In genomic region chr11:77501392-77501791, GRCm38 (mm10) we compare ENCODE assay signal across 8 mouse cellular contexts. TPM values are rescaled to one million over a fixed set of nuclear protein-coding genes. Genes with fewer than 3 reads are reported as not detected.
DNase-seq lines count a peak whose midpoint lies in the region; ATAC-seq and TF ChIP-seq lines count a peak whose summit lies in the region.
"Had no signal": no experiment of that assay in that cellular context is flagged by ENCODE, and none has a peak within 500 bp of the region (broad histone marks: within the 10 kb centered on the region; RNA-seq: fewer than 3 reads in every experiment).

No protein-coding gene starts in this region.

- H3K36me3 ChIP-seq in forebrain, embryonic 15.5 days, result peaks cover 64% of the 10 kb centered on the region
- peaks cover 48% of the 10 kb centered on the region for H3K36me3 ChIP-seq in hindbrain, postnatal 0 days (ENCODE audit: insufficient read depth, low read length)

- H3K27me3 ChIP-seq in forebrain, embryonic 15.5 days, result no peaks in the 10 kb centered on the region
- H3K27me3 ChIP-seq in hindbrain, postnatal 0 days (ENCODE audit: insufficient read depth, low read length), result no peaks in the 10 kb centered on the region

- peaks cover 31% of the 10 kb centered on the region for H3K4me1 ChIP-seq in forebrain, embryonic 15.5 days
- H3K4me1 ChIP-seq in hindbrain, postnatal 0 days (ENCODE audit: insufficient read depth, low read length), result peaks cover 16% of the 10 kb centered on the region; the same call in 1 of the 2 replicates

- peak; percentile 81 to 83 for DNase-seq in B cell, adult 2 months
- peak; percentile 66 to 74 for DNase-seq in CD8-positive naive resting alpha-beta T cell, adult 2 months (ENCODE audit: low read depth in 2 of 2, low spot score in 2 of 2)
- peak; percentile 77 for DNase-seq in c-Kit-positive CD71-positive TER-119-positive erythroid progenitor cells, embryonic 14.5 days (ENCODE audit: low spot score)
- DNase-seq in hindbrain, postnatal 0 days (ENCODE audit: low spot score), result peak; percentile 92
- DNase-seq in lung, adult 18-20 months, result peak; percentile 75 to 80
- DNase-seq in right cerebral cortex, adult 18-20 months, result peak; percentile 78

- no peak overlapping the region for H3K27ac ChIP-seq in forebrain, embryonic 15.5 days (replicated peaks)
- H3K27ac ChIP-seq in hindbrain, postnatal 0 days, result 0 out of 2 replicates have a peak overlapping the region, but pooled peaks have one; percentile 22

- no peak overlapping the region for H3K9ac ChIP-seq in forebrain, embryonic 15.5 days (replicated peaks)
- no peak overlapping the region for H3K9ac ChIP-seq in hindbrain, postnatal 0 days (replicated peaks; ENCODE audit: low read length)

- H3K4me3 ChIP-seq in forebrain, embryonic 15.5 days, result no peak overlapping the region
- H3K4me3 ChIP-seq in hindbrain, postnatal 0 days (ENCODE audit: low read length), result no peak overlapping the region

- TF ChIP-seq CTCF in hindbrain, postnatal 0 days (IDR thresholded peaks at IDR 0.05; ENCODE audit: low read depth), result peak; percentile 94

- no peaks in the 10 kb centered on the region for H3K9me3 ChIP-seq in forebrain, embryonic 15.5 days
- no peaks in the 10 kb centered on the region for H3K9me3 ChIP-seq in hindbrain, postnatal 0 days (ENCODE audit: low read length)

- 19% methylated on average over 5 of the region's 5 CpGs for WGBS in forebrain, embryonic 15.5 days
- 14% methylated on average over 5 of the region's 5 CpGs for WGBS in hindbrain, postnatal 0 days

- ATAC-seq in forebrain, embryonic 15.5 days (replicated peaks), result peak; percentile 38; the same call in 1 of the 2 replicates
- peak; percentile 43; the same call in 1 of the 2 replicates for ATAC-seq in hindbrain, postnatal 0 days

- H3K4me2 ChIP-seq in forebrain, embryonic 15.5 days (replicated peaks), result no peak overlapping the region
- no peak overlapping the region for H3K4me2 ChIP-seq in hindbrain, postnatal 0 days (ENCODE audit: low read depth, low read length)

RNA-seq across cellular contexts. Expression of gene Git1, which starts 8.0 kb away (rescaled TPM):
- 14.4 and 15.9 TPM in 2 replicates for polyA plus RNA-seq in forebrain, embryonic 15.5 days (2015; fragmentation: Nextera tagmentation; extraction: Ambion mirVana)
- total RNA-seq in hindbrain, postnatal 0 days (2014; rRNA removed), result 126 and 127 TPM in 2 replicates
- 13.8 and 15.0 TPM in 2 replicates for polyA plus RNA-seq in hindbrain, postnatal 0 days (2015; fragmentation: Nextera tagmentation; extraction: Ambion mirVana)

RNA-seq across cellular contexts. Expression of gene Ankrd13b, which starts 11.9 kb away (rescaled TPM):
- polyA plus RNA-seq in forebrain, embryonic 15.5 days (2015; fragmentation: Nextera tagmentation; extraction: Ambion mirVana), result 37.3 and 41.8 TPM in 2 replicates
- 71.6 and 77.1 TPM in 2 replicates for total RNA-seq in hindbrain, postnatal 0 days (2014; rRNA removed)
- polyA plus RNA-seq in hindbrain, postnatal 0 days (2015; fragmentation: Nextera tagmentation; extraction: Ambion mirVana), result 27.1 and 30.6 TPM in 2 replicates

RNA-seq across cellular contexts. Expression of gene Abhd15, which starts 13.5 kb away (rescaled TPM):
- 1.9 and 2.4 TPM in 2 replicates for polyA plus RNA-seq in forebrain, embryonic 15.5 days (2015; fragmentation: Nextera tagmentation; extraction: Ambion mirVana)
- total RNA-seq in hindbrain, postnatal 0 days (2014; rRNA removed), result 3.6 and 4.7 TPM in 2 replicates
- 2.1 TPM in 2 replicates for polyA plus RNA-seq in hindbrain, postnatal 0 days (2015; fragmentation: Nextera tagmentation; extraction: Ambion mirVana)

RNA-seq across cellular contexts. Expression of gene Trp53i13, which starts 14.4 kb away (rescaled TPM):
- 15.0 and 19.5 TPM in 2 replicates for polyA plus RNA-seq in forebrain, embryonic 15.5 days (2015; fragmentation: Nextera tagmentation; extraction: Ambion mirVana)
- 13.7 and 17.8 TPM in 2 replicates for total RNA-seq in hindbrain, postnatal 0 days (2014; rRNA removed)
- polyA plus RNA-seq in hindbrain, postnatal 0 days (2015; fragmentation: Nextera tagmentation; extraction: Ambion mirVana), result 14.3 and 17.2 TPM in 2 replicates

RNA-seq across cellular contexts. Expression of gene Gm10392, which starts 17.6 kb away (rescaled TPM):
- not detected in 2 replicates for polyA plus RNA-seq in forebrain, embryonic 15.5 days (2015; fragmentation: Nextera tagmentation; extraction: Ambion mirVana)
- total RNA-seq in hindbrain, postnatal 0 days (2014; rRNA removed), result not detected in 2 replicates
- not detected in 2 replicates for polyA plus RNA-seq in hindbrain, postnatal 0 days (2015; fragmentation: Nextera tagmentation; extraction: Ambion mirVana)
- polyA plus RNA-seq: heart, embryonic 14.5 days had no signal
